Mouse (Mus musculus): ENCODE measurements around the gene Yes1. TPM values are rescaled to one million over a fixed set of nuclear protein-coding genes. Genes with fewer than 3 reads are reported as not detected.
"Not testable (repeated sequence)": the region's sequence is repeated elsewhere in the genome, so short reads cannot be mapped to it uniquely, and the experiment has no call there.

Yes1 gene
- polyA plus RNA-seq, 2 experiments, result 12.8 to 27.9 TPM

- H3K9ac ChIP-seq (ENCODE audit: low read depth, low read length, severe bottlenecking), result no peak overlapping the region
- no peaks in the 10 kb centered on the region for H3K9me3 ChIP-seq (ENCODE audit: control insufficient read depth, low read length)
- H3K27me3 ChIP-seq (ENCODE audit: control insufficient read depth, insufficient read depth, low read length), result no peaks in the 10 kb centered on the region
- 67% methylated on average over 7 of the region's 7 CpGs for WGBS
- H3K4me3 ChIP-seq (replicated peaks; ENCODE audit: low read length), result no peak overlapping the region
- H3K4me2 ChIP-seq (replicated peaks; ENCODE audit: low read depth, low read length, severe bottlenecking), result no peak overlapping the region
- TF ChIP-seq POLR2A (IDR thresholded peaks at IDR 0.05; ENCODE audit: borderline replicate concordance, extremely low read depth, insufficient read depth, insufficient read length), result no peak
- H3K27ac ChIP-seq (replicated peaks; ENCODE audit: low read depth, low read length), result no peak overlapping the region
- ATAC-seq (ENCODE audit: low FRiP score, low read depth) (no peak), DNase-seq (ENCODE audit: low spot score) (no peak)
- no peaks in the 10 kb centered on the region for H3K4me1 ChIP-seq (ENCODE audit: control insufficient read depth, insufficient read depth, low read length)
- no peaks in the 10 kb centered on the region for H3K36me3 ChIP-seq (ENCODE audit: control insufficient read depth, insufficient read depth, low read length)
Observed at GRCm38 (mm10) chr5:32722263-32722662, 111.3 kb downstream of the Yes1 start.

GRCm38 (mm10) chr5:32722711-32723110 lies 111.7 kb downstream of the Yes1 start:
- not testable (repeated sequence) for H3K4me2 ChIP-seq (replicated peaks; ENCODE audit: low read depth, low read length, severe bottlenecking); ATAC-seq (ENCODE audit: low FRiP score, low read depth); H3K4me3 ChIP-seq (replicated peaks; ENCODE audit: low read length); DNase-seq (ENCODE audit: low spot score); H3K4me1 ChIP-seq (ENCODE audit: control insufficient read depth, insufficient read depth, low read length); H3K27ac ChIP-seq (replicated peaks; ENCODE audit: low read depth, low read length); H3K9ac ChIP-seq (ENCODE audit: low read depth, low read length, severe bottlenecking); H3K27me3 ChIP-seq (ENCODE audit: control insufficient read depth, insufficient read depth, low read length); H3K9me3 ChIP-seq (ENCODE audit: control insufficient read depth, low read length); H3K36me3 ChIP-seq (ENCODE audit: control insufficient read depth, insufficient read depth, low read length)
- 76% methylated on average over 8 of the region's 8 CpGs for WGBS

- H3K4me1 ChIP-seq (ENCODE audit: control insufficient read depth, insufficient read depth, low read length), result no peaks in the 10 kb centered on the region
- H3K36me3 ChIP-seq (ENCODE audit: control insufficient read depth, insufficient read depth, low read length), result no peaks in the 10 kb centered on the region
- no peak overlapping the region for H3K27ac ChIP-seq (replicated peaks; ENCODE audit: low read depth, low read length)
- 79% methylated on average over 7 of the region's 7 CpGs for WGBS
- no peak overlapping the region for H3K9ac ChIP-seq (ENCODE audit: low read depth, low read length, severe bottlenecking)
- no peaks in the 10 kb centered on the region for H3K9me3 ChIP-seq (ENCODE audit: control insufficient read depth, low read length)
- H3K4me3 ChIP-seq (replicated peaks; ENCODE audit: low read length), result no peak overlapping the region
- H3K27me3 ChIP-seq (ENCODE audit: control insufficient read depth, insufficient read depth, low read length), result no peaks in the 10 kb centered on the region
- ATAC-seq (ENCODE audit: low FRiP score, low read depth) (no peak), DNase-seq (ENCODE audit: low spot score) (no peak)
- no peak for TF ChIP-seq POLR2A (IDR thresholded peaks at IDR 0.05; ENCODE audit: borderline replicate concordance, extremely low read depth, insufficient read depth, insufficient read length)
- no peak overlapping the region for H3K4me2 ChIP-seq (replicated peaks; ENCODE audit: low read depth, low read length, severe bottlenecking)
Observed at GRCm38 (mm10) chr5:32723981-32724380, 113.0 kb downstream of the Yes1 start.

- not testable (repeated sequence) for H3K4me3 ChIP-seq (replicated peaks; ENCODE audit: low read length); ATAC-seq (ENCODE audit: low FRiP score, low read depth); H3K4me2 ChIP-seq (replicated peaks; ENCODE audit: low read depth, low read length, severe bottlenecking); H3K27ac ChIP-seq (replicated peaks; ENCODE audit: low read depth, low read length); H3K36me3 ChIP-seq (ENCODE audit: control insufficient read depth, insufficient read depth, low read length); H3K9ac ChIP-seq (ENCODE audit: low read depth, low read length, severe bottlenecking); H3K27me3 ChIP-seq (ENCODE audit: control insufficient read depth, insufficient read depth, low read length); DNase-seq (ENCODE audit: low spot score); H3K9me3 ChIP-seq (ENCODE audit: control insufficient read depth, low read length); H3K4me1 ChIP-seq (ENCODE audit: control insufficient read depth, insufficient read depth, low read length)
- 68% methylated on average over 3 of the region's 3 CpGs for WGBS
Observed at GRCm38 (mm10) chr5:32725397-32725796, 114.4 kb downstream of the Yes1 start.

GRCm38 (mm10) chr5:32728300-32728699 lies 117.3 kb downstream of the Yes1 start:
- Histone ChIP-seq H3K27ac (replicated peaks; ENCODE audit: low read depth, low read length) (no peak overlapping the region), H3K4me3 (replicated peaks; ENCODE audit: low read length) (no peak overlapping the region), H3K9ac (ENCODE audit: low read depth, low read length, severe bottlenecking) (no peak overlapping the region), H3K4me1 (ENCODE audit: control insufficient read depth, insufficient read depth, low read length) (no peaks in the 10 kb centered on the region), H3K9me3 (ENCODE audit: control insufficient read depth, low read length) (no peaks in the 10 kb centered on the region), H3K4me2 (replicated peaks; ENCODE audit: low read depth, low read length, severe bottlenecking) (no peak overlapping the region), H3K27me3 (ENCODE audit: control insufficient read depth, insufficient read depth, low read length) (no peaks in the 10 kb centered on the region), H3K36me3 (ENCODE audit: control insufficient read depth, insufficient read depth, low read length) (no peaks in the 10 kb centered on the region)
- no peak for TF ChIP-seq POLR2A (IDR thresholded peaks at IDR 0.05; ENCODE audit: borderline replicate concordance, extremely low read depth, insufficient read depth, insufficient read length)
- ATAC-seq (ENCODE audit: low FRiP score, low read depth) (no peak), DNase-seq (ENCODE audit: low spot score) (no peak)
- 83% methylated on average over 7 of the region's 7 CpGs for WGBS

- DNase-seq (ENCODE audit: low spot score) (no peak), ATAC-seq (ENCODE audit: low FRiP score, low read depth) (no peak)
- no peak for TF ChIP-seq POLR2A (IDR thresholded peaks at IDR 0.05; ENCODE audit: borderline replicate concordance, extremely low read depth, insufficient read depth, insufficient read length)
- no peak overlapping the region for H3K27ac ChIP-seq (replicated peaks; ENCODE audit: low read depth, low read length)
- no peaks in the 10 kb centered on the region for H3K36me3 ChIP-seq (ENCODE audit: control insufficient read depth, insufficient read depth, low read length)
- no peak overlapping the region for H3K4me3 ChIP-seq (replicated peaks; ENCODE audit: low read length)
- H3K9me3 ChIP-seq (ENCODE audit: control insufficient read depth, low read length), result no peaks in the 10 kb centered on the region
- no peaks in the 10 kb centered on the region for H3K4me1 ChIP-seq (ENCODE audit: control insufficient read depth, insufficient read depth, low read length)
- H3K9ac ChIP-seq (ENCODE audit: low read depth, low read length, severe bottlenecking), result no peak overlapping the region
- WGBS, result 83% methylated on average over 8 of the region's 8 CpGs
- H3K27me3 ChIP-seq (ENCODE audit: control insufficient read depth, insufficient read depth, low read length), result no peaks in the 10 kb centered on the region
- H3K4me2 ChIP-seq (replicated peaks; ENCODE audit: low read depth, low read length, severe bottlenecking), result no peak overlapping the region
Observed at GRCm38 (mm10) chr5:32728851-32729250, 117.9 kb downstream of the Yes1 start.

GRCm38 (mm10) chr5:32733892-32734291 lies 122.9 kb downstream of the Yes1 start:
- not testable (repeated sequence) for ATAC-seq (ENCODE audit: low FRiP score, low read depth); H3K9me3 ChIP-seq (ENCODE audit: control insufficient read depth, low read length); H3K9ac ChIP-seq (ENCODE audit: low read depth, low read length, severe bottlenecking); DNase-seq (ENCODE audit: low spot score); H3K4me3 ChIP-seq (replicated peaks; ENCODE audit: low read length); H3K36me3 ChIP-seq (ENCODE audit: control insufficient read depth, insufficient read depth, low read length); H3K27ac ChIP-seq (replicated peaks; ENCODE audit: low read depth, low read length); H3K4me2 ChIP-seq (replicated peaks; ENCODE audit: low read depth, low read length, severe bottlenecking); H3K4me1 ChIP-seq (ENCODE audit: control insufficient read depth, insufficient read depth, low read length); H3K27me3 ChIP-seq (ENCODE audit: control insufficient read depth, insufficient read depth, low read length)
- 94% methylated on average over 6 of the region's 6 CpGs for WGBS
